Mouse (Mus musculus) 416B (cell line): Measurements from ENCODE around the gene Rcan1.

ENCODE experiments used
- DNase-seq: peaks from one replicate; pipeline ENCODE4 v3.0.0; 2011; ENCODE audit warnings: low read depth

Rcan1 gene

DNA sequence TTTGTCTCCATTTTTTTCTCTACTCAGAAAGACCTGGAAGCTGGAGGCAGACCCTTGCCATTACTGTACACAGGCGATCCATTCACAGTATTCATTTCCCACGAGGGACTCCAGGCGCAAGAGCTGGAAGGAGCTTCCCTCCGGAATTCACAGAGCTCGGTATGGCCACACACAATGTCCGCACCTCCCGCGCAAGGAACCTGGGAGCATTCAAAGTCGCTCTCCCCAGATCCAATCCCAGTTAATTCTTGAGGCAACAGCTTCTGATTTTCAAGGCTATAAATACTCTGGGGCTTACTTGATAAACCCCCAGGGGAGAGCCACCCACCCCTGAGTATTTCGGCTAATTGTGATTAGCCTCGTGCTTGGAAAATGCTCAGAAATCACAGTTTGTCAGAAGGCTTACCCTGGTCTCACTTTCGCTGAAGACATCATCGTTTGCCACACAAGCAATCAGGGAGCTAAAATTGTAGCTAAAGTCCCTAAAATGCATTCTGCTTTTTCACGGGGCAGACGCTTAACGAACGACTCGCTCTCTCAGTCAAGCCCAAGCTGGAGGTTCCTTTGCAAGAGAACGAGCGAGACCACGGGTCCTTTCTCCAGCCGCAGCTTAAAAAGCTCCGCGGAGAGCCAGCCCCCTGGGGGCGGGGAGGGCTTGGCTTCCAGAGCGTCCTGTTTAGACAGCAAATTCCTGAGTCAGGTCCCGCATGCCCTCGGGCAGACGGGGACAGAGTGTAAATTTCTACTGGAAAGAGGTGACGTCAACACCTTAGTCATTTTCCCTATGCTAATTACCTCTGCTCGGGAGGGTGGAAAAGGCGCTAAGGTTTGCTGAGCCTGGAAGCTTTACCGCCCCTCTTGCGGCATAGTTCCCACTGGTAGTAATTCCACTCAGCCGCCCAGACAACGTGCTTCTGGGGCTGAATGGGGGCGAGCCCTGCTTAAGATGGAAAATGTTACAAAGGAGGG lies 70.9 kb downstream of the Rcan1 start:
- DNase-seq: no peak

DNA sequence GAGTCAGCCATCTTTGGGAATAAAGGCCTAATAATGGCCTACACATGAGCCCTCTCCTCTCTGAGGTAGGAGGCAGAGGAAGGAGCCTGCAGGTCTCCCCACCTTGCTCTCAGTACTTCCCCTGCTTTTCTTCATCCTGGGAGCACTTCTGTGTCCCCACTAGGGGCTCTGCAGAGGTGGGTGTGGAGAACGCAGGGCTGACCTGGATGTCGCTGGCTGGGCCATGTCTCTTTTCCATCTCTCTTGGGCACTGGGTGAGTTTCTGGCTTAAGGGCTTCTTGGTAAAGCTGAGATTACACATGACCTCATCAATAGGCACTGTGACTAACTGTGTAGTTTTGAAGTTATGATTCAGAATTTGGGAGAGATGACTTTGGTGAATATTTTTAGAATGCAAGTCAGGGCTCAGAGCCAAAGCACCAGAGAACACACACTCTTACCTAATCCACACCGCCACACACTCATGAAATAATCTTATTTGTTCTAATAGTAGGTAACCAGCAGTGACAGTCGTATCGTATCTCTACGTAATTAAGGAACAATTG lies 72.0 kb downstream of the Rcan1 start:
- no peak for DNase-seq

DNA sequence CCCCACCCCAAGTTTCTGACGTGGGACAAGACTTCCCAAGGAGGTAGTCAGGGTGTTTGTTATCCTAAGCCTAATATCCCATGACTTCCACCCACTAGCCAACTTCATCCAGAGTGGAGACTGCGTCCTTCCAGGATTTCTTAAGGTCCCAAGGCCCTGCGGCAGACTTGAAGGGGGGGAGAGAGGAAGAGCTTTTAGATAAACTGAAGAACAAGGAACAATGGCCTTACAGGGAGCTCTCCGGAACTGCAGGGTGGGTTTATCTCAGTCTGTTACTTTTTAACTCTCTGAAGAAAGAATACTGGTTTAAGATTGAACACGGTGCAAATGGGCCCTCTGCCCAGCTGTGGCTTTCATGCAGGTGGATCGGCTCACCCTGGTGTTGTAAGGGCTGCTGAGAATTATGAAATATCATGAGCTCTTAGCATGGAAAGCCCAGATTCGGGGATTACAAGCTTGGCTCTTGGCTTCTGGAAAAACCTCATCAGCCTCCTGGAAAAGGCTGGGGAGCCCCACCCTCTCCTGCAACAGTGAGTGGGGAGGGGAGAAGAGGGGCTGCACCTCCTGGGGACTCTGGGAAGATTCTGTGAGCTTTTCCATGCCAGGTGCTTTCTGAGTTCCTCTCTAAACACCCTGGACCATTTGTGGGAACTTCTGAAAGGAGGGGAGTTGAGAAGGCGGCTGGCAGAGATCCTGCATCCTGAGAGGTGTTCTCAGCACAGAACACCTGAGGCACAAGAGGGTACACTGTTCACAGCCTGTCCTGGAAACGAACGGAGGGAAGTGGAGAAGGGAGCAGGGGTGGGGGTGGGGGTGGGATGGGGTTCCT lies 72.7 kb downstream of the Rcan1 start:
- no peak for DNase-seq

DNA sequence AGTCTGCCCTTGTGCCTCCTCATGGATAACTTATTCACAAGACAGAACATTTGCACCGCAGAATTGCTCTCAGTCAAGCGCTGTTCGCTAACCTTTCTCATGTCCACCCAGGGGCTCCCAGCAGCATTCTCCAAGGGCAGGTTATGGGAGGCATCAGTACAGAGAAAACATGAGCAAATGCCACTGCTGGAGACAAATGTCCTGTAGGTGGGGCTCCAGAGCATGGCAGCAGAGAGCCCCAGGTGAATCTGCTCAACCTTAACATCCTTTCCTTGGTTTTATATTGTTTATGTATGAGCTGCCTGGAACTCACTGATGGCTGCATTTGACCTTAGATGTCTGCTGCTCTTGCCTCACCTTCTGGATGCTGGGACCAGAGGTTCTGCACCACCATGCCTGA lies 76.9 kb downstream of the Rcan1 start:
- no peak for DNase-seq

DNA sequence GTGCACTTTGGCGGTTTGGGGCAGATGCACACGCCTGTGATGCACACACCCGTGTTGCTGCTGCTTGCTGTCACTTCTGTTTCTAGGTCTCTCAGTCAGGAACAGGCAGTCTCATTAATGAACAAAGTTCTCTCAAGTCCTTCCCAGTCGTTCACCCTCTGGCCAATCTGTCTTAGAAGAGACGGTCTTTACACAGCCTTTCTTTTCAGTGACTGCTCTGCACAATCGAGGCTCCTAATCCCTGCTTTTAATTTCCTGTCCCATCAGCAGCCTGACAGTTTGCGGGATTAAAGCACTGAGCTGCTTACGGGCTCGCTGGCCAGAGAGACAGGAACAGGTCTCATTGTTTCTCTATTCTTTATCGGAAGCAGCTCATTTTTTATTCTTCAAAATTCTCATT lies 83.0 kb downstream of the Rcan1 start:
- no peak for DNase-seq

DNA sequence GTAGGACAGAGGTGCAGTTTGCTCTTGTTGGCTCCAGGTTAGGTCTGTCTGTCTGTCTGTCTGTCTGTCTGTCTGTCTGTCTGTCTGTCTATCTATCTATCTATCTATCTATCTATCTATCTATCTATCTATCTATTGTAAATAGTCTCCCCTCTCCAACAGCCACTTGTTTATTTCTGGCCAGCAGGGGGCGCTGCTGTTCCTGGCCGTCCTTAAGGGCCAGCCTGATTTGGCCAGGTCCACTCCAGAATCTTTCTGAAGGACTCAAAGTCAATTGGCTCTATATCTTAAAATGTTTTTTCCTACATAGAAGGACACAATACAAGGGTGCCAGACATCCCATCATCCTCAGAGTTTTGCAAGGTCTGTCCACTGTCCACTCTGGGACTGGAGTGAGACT lies 85.6 kb downstream of the Rcan1 start:
- peak; percentile 67 for DNase-seq

DNA sequence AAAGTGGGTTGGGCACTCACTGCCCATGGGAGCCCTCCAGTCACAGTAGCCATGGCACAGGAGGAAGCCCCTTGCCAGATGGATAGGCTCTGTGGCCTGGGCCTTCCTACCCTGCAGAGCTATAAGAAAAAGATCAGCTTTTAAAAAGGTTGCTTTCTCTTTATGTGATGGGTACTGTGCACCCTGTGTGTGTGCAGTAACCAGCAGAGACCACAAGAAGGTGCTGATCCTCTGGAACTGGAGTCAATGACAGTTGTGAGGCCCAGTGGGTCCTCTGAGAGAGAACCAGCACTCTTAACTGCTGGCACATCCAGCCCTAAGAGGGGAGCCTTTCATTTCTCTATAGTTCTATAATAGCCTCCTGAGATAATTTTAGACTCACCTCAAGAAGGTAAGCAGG lies 87.3 kb downstream of the Rcan1 start:
- no peak for DNase-seq

DNA sequence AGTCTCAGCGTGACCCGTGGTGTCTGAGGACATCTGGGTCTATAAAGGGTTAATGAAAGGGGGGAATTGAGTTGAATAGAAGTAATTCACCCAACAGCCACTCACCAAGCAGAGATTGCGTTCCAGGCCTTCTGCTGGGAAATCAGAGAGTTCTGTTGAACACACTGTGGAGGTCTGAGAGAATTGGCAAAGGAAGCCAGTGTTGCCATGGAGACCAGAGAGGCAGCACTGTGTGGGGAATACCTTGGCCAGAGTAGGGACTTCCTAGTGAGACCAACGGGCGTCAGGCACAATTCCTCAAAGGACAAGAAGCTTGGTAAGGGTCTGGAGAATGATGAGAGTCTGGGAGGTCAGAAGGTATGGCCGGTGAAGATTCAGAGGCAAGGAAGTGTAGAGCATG lies 88.2 kb downstream of the Rcan1 start:
- DNase-seq: no peak

DNA sequence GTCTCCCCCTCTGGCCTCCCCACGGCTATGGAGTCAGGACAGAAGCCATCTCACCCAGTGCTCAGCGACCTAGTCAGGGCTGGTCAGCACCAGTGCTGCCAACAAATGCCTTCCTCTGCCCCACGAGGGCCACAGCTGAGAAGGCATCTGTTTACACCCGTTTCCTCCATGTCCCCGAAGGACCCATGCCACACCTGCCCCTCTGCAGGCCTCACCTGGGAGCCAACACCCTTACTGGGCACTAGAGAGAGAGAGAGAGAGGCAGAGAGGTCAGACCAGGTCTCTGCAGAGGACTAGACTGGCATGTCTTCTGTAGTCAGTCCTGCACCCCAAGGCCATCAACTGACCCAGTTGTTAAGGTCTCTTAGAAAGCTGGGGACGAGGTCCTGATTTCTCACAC lies 89.6 kb downstream of the Rcan1 start:
- DNase-seq: no peak

DNA sequence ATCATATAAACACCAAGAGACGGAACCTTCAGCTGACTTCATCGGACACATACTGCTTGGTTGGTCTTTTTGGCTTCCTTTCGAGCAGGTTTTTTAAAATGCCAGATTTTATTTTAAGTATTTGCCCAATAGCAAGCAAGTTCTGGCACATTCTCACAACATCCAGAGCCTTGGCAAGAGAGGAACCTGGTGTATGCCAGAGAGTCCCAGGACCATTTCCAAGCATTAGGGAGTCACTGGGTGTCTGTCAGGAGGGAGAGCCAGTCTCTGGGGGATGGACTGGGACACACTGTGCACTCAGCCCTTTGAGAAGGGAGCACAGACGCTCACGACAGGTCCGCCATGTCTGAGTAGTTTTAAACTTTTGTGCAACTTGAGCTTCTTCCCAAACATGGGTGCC lies 93.7 kb downstream of the Rcan1 start:
- no peak for DNase-seq

DNA sequence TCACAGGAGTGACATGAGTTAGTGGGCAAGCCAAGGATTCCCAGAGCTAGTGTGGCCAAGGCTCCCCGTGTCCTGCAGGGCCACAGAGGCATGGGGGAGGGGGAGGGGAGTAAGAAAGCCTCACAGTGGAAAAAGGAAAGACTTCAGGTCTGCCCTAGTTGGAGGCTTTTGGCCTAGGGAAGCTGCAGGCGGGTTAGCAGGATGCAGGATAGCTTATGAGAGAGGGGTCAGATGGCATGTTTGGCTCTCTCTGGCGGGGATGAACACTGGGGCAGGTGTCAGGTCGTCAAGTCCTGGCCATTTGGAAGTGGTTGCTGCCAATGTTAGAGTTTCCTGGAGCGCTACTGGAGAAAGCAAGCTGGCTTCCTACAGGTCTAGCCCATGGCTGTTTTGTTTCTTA lies 99.0 kb downstream of the Rcan1 start:
- no peak for DNase-seq

DNA sequence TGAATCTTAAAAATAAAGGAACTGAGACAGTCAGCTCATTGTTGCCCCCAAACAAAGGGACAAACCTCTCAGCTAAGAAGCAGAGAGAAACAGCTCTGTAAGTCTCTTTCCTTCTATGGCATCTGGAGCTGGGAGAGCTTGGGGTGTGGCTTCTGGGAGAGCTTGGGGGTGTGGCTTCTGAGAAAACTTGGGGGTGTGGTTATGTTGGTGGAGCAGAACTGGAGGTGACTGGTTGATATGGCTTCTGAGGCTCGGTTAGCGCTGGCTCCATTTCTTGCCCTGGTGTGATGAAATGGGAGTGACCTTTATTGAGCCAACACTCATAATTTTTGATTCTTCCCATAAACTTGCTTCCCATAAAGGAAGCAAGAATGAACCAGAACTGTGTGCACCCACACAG lies 101.4 kb downstream of the Rcan1 start:
- peak; percentile 52 for DNase-seq

DNA sequence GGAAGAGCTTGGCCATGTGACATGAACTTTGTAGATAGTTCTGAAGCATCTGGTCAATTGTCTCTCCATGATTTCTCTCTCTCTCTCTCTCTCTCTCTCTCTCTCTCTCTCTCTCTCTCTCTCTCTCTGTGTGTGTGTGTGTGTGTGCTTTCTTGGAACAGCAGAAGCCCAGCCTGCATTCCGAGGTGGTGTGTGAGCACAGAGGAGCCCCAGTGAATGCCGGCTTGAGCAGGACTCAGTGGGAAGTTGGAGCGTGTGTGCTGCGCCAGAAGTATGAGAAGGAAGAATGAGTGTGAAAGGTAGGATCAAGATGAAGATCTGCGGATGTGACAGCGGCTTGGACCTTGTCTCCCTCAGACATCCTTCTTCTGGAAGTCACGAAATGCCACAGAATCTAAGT lies 105.2 kb downstream of the Rcan1 start:
- no peak for DNase-seq

DNA sequence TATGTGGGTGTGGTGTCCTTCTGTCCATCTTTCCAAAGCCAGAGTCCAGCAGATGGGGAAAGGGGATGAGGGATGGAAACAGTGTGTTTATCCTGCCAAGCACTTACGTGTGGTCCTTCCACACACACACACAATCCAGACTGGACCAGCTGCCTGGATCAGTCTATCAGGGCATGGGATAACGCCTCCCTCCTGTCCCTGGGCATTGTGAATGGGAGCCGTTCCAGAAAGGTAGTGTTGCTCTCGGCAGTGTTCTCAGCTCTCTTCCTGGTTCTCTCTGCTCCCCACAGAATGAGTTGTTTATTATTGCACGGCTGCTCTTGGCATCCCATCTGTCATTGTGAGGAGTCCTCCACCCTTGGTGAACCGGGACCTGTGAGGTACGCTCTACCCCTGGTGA lies 110.0 kb downstream of the Rcan1 start:
- no peak for DNase-seq

DNA sequence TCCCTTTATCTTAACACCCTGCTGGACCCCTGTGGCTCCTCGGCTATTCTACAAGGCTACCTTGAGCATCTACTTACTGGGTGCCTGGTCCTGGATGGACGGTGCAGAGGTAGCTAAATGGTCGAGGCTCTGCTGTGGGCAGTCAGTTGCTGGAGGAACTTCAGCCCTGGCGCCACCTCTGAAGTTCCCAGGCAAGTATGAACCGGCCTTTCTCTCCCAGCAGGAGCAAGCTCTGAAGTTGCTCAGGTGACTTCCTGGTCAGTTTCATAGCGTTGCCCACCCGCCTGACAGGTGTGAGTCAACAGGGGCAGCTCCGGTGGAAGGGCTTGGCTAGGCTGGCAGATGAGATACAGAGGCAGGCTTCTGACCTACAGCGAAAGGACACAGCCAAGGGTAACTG lies 111.4 kb downstream of the Rcan1 start, which contains the start of gene Kcne1:
Kcne1 (minus strand) TSS at position 240 of the 400 bp plus-strand sequence.
- DNase-seq: no peak

DNA sequence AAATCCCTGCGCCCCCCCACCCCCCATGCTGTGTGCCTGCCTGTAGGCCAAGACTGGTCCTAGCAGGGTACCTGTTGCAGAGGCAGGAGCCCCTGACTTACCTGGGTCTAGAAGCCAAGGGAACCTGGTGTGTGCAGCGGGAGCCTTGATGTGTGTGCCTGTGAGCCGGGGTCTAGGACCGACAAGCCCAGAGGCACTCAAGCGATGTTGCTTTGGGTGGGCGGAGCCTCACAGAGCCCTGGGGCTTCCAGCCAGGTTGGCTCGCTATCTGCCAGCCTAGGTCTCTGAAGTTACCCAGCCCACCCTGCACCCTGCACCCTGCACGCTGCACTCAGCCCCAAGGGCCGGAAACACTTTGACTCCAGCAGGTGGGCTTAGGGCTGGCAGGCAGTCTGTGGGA lies 111.9 kb downstream of the Rcan1 start:
- DNase-seq: no peak

DNA sequence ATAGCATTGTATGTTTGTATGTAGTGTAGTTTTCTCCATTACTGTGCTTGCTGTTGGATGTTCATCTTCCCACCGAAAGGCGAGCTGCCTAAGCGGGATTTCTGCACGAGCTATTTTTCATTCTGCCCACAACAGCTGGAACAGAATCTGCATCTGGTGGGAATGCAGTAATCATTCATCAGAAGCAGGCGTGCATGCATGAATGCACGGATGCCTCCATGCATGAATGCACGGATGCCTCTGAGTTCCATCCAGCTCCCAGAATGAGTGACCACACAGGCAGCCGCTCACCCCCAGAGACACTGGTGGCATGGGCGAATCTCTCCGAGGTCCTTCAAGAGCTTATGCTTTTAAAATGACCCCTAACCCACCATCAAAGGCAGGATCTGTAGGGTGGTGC lies 113.1 kb downstream of the Rcan1 start:
- no peak for DNase-seq

DNA sequence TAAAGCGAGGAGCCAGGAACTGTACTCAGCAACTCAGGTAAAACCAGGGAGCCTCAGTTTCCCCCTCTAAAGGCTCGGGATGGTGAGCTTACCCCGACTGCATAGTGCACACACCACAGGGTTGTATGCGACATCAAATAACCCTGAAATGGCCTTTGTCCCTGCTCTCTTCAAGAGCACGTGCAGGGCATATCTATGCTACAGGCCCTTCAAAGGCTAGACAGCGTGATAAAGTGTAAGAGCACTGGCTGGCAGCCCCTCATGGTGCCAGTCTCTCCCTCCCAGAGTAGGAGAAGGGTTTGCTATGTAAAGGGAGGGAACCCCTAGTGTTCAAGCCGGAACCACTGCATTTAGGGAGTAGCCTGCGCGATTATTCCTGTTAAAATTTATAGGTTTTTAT lies 113.6 kb downstream of the Rcan1 start:
- DNase-seq: no peak

DNA sequence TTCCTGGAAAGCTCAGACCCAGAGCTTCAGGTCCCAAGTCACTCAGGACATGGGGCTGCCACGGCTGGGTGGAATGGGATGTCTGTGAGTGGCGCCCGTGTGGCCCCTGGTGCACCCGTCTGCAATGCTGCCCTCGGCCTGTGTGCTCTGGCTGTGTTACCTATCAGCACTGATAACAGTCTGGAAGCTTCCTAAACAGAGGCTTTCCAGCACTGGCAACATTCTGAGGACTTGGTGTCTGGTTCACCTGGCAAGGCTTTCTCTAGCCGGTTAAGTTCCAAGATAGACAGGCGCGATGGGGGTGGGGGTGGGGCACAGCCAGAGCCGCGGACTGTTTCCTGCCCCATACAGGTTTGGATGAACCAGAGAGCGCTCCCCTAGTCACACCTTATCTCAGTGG lies 114.7 kb downstream of the Rcan1 start:
- no peak for DNase-seq

DNA sequence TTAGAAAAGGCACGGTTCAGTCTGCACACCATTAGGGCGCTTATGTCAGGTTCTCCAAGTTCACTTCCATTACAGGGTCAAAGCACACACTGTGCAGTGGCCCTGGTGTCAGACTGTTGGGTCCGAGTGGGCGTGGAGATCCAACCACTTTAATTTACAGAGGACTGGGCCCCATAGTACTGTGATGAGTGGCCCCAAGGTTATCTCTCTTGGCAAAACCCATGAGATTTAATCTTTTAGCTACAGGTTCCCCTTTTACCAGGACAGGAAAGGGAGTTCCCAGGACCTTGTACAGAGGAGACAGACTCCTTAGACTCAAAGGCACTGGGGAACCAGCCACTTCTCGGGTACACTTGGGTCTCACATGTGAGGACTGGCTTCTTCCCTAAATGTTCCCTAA lies 115.3 kb downstream of the Rcan1 start:
- DNase-seq: peak; percentile 17

DNA sequence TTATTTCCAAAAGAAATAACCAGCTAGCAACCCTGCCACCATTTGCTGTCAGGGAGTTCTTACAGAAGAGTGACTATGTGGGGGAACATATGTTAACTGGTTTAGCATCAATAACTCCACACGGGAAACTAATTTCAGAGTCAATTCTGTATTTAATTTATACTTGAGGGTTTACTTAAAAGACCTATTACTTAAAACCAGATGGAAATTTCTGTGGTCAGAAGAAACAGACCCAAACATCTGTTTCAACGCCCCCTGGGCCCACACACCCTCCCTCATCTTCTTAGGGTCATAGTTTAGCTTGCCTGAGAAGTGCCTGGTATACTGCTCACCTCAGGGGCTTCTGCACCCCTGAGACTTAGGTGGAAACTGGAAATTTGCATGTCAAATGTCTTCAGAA lies 116.8 kb downstream of the Rcan1 start:
- DNase-seq: no peak

DNA sequence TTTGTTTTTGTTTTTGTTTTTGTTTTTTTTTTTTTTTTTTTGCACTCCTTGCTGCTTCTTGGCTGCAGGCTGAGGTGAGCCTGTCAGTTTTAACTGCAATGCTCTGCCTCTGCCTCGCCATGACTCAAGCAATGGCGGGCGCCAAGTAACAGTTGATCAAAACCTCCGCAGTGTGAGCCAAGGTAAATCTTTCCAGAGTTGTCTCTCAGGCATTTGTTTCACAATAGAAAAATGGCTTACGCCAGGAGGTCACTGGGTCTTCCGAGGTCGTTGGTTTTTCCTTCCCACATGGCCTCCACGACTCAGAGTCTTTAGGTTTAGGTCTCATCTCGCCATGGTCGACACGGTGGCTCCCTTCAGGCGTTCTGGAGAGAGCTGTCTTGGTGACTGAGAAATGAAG lies 117.4 kb downstream of the Rcan1 start:
- DNase-seq: no peak

DNA sequence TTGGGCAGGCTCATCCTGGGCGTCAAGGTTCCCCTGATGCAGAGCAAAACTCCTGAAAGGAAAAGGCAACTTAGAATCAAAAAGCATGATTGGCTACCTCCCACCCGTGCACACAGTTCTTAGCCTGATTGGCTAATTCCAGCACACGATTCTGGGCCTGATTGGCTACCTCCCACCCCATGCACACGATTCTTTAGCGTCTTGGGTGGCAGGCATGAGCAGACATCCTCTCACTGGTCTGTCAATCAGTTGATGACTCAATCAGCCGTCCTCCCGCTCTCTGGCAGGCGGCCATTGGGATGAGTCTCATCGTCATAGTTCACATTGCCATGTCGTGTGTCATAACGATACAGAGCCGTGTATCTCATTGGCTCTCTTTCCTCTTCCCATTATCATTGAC lies 121.7 kb downstream of the Rcan1 start:
- peak; percentile 41 for DNase-seq
